Mouse (Mus musculus): ENCODE measurements around the gene Tmem178b.
A peak's percentile ranks its signal among the peaks of the same experiment; 100 is the strongest.

The Tmem178b gene

GRCm38 (mm10) chr6:39917729-39918128 is 44.7 kb downstream of the Tmem178b start:
- DNase-seq (ENCODE audit: inconsistent ontology term) = no peak

GRCm38 (mm10) chr6:39919011-39919709 is 46.1 kb downstream of the Tmem178b start:
- DNase-seq (ENCODE audit: inconsistent ontology term) = no peak

- DNase-seq (ENCODE audit: inconsistent ontology term) = no peak
These were observed 53.4 kb downstream of the Tmem178b start for GRCm38 (mm10) chr6:39926442-39926841.

- no peak for DNase-seq (ENCODE audit: inconsistent ontology term)
These were observed 63.5 kb downstream of the Tmem178b start for GRCm38 (mm10) chr6:39936590-39936989.

- no peak for DNase-seq (ENCODE audit: inconsistent ontology term)
These were observed 67.8 kb downstream of the Tmem178b start for GRCm38 (mm10) chr6:39940920-39941319.

GRCm38 (mm10) chr6:39944854-39945253 is 71.8 kb downstream of the Tmem178b start:
- no peak for DNase-seq (ENCODE audit: inconsistent ontology term)

GRCm38 (mm10) chr6:39945670-39946440 is 72.8 kb downstream of the Tmem178b start:
- no peak for DNase-seq (ENCODE audit: inconsistent ontology term)

- no peak for DNase-seq (ENCODE audit: inconsistent ontology term)
These were observed 73.5 kb downstream of the Tmem178b start for GRCm38 (mm10) chr6:39946601-39947000.

GRCm38 (mm10) chr6:39953951-39954350 is 80.9 kb downstream of the Tmem178b start:
- DNase-seq (ENCODE audit: inconsistent ontology term) = no peak

- DNase-seq (ENCODE audit: inconsistent ontology term) = no peak
These were observed 82.1 kb downstream of the Tmem178b start for GRCm38 (mm10) chr6:39955211-39955610.

GRCm38 (mm10) chr6:39964606-39965005 is 91.5 kb downstream of the Tmem178b start:
- DNase-seq (ENCODE audit: inconsistent ontology term) = no peak

- no peak for DNase-seq (ENCODE audit: inconsistent ontology term)
These were observed 97.2 kb downstream of the Tmem178b start for GRCm38 (mm10) chr6:39970281-39970680.

- no peak for DNase-seq (ENCODE audit: inconsistent ontology term)
These were observed 105.9 kb downstream of the Tmem178b start for GRCm38 (mm10) chr6:39978942-39979341.

- no peak for DNase-seq (ENCODE audit: inconsistent ontology term)
These were observed 117.7 kb downstream of the Tmem178b start for GRCm38 (mm10) chr6:39990772-39991171.

GRCm38 (mm10) chr6:39991922-39992321 is 118.9 kb downstream of the Tmem178b start:
- DNase-seq (ENCODE audit: inconsistent ontology term) = no peak

- DNase-seq (ENCODE audit: inconsistent ontology term) = no peak
These were observed 133.1 kb downstream of the Tmem178b start for GRCm38 (mm10) chr6:40006006-40006765.

- DNase-seq (ENCODE audit: inconsistent ontology term) = no peak
These were observed 135.3 kb downstream of the Tmem178b start for GRCm38 (mm10) chr6:40008166-40008907.

- DNase-seq (ENCODE audit: inconsistent ontology term) = no peak
These were observed 136.6 kb downstream of the Tmem178b start for GRCm38 (mm10) chr6:40009718-40010117.

- DNase-seq (ENCODE audit: inconsistent ontology term) = no peak
These were observed 138.0 kb downstream of the Tmem178b start for GRCm38 (mm10) chr6:40011066-40011465.

- peak; percentile 5 for DNase-seq (ENCODE audit: inconsistent ontology term)
These were observed 138.5 kb downstream of the Tmem178b start for GRCm38 (mm10) chr6:40011609-40012008.

- no peak for DNase-seq (ENCODE audit: inconsistent ontology term)
These were observed 140.3 kb downstream of the Tmem178b start for GRCm38 (mm10) chr6:40013407-40013806.

GRCm38 (mm10) chr6:40015185-40015584 is 142.1 kb downstream of the Tmem178b start:
- DNase-seq (ENCODE audit: inconsistent ontology term) = no peak

Measured in Muller cell, postnatal 12 days (primary cell).